Mouse (Mus musculus) limb, embryonic 15.5 days (tissue): ENCODE results near the gene Klhdc7b. TPM values are rescaled to one million over a fixed set of nuclear protein-coding genes. Genes with fewer than 3 reads are reported as not detected.

Source experiments
- ATAC-seq: fragments of 200-750 bp; cut with Nextera tagmentation; 2 replicates; pipeline ENCODE4 v1.8.0; 2017; ENCODE audit warnings: low read depth, moderate TSS enrichment; ENCODE audit not compliant: insufficient number of reproducible peaks, low FRiP score, low TSS enrichment
- H3K27ac ChIP-seq: fragments of 300-500 bp; sonication (generic); 2 replicates; pipeline ENCODE4 v1.5.1; 2015; ENCODE audit warnings: moderate library complexity, mild to moderate bottlenecking, inconsistent platforms
- H3K27me3 ChIP-seq: fragments of 300-500 bp; sonication (generic); 2 replicates; pipeline ENCODE4 v1.6.1; 2015; ENCODE audit warnings: inconsistent platforms
- H3K36me3 ChIP-seq: fragments of 300-500 bp; sonication (generic); 2 replicates; pipeline ENCODE4 v1.6.1; 2015; ENCODE audit warnings: inconsistent platforms
- H3K4me1 ChIP-seq: fragments of 300-500 bp; sonication (generic); 2 replicates; pipeline ENCODE4 v1.6.1; 2015; ENCODE audit warnings: inconsistent platforms
- H3K4me2 ChIP-seq: fragments of 300-500 bp; sonication (generic); 2 replicates; pipeline ENCODE4 v1.6.1; 2015; ENCODE audit warnings: mild to moderate bottlenecking, inconsistent platforms
- H3K4me3 ChIP-seq: fragments of 300-500 bp; sonication (generic); 2 replicates; pipeline ENCODE4 v1.5.1; 2015; ENCODE audit warnings: mild to moderate bottlenecking, inconsistent platforms
- H3K9ac ChIP-seq: fragments of 300-500 bp; sonication (generic); 2 replicates; pipeline ENCODE4 v1.6.1; 2015; ENCODE audit warnings: inconsistent platforms
- H3K9me3 ChIP-seq: fragments of 300-500 bp; sonication (generic); 2 replicates; pipeline ENCODE4 v1.6.1; 2016; ENCODE audit warnings: inconsistent platforms
- WGBS: fragments of 180-500 bp; shearing (Covaris S2); methylation state at CpG from one replicate; pipeline ENCODE4 v1.1.7; 2015; 5-methylcytosine and 5-hydroxymethylcytosine counted together
- polyA plus RNA-seq: library from polyadenylated mRNA; unstranded; fragments of >200 nt; fragmentation: Nextera tagmentation; extraction: Ambion mirVana; gene quantifications from 2 replicates; pipeline ENCODE4 v1.2.1, GENCODE M21; 2015

Klhdc7b gene
- polyA plus RNA-seq: not detected in 2 replicates

DNA sequence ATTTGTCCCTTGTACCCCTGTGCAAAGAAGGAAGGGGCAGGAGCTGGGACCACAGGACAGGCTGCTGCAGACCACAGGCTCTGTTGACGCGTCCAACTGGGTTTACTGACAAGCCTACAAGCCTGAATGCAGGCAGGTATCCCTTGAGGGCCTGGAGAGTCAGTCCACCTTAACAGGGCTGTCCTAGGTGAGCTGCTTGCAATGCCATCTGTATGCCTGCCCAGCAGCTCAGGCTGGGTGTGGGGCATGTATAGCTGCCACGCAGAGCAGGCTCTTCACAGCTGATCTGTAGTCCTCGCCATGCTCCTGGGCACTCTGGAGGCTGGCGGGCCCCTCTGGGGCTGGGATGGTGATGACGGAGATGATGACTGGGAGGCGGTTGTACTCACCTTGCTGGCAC, at the start of gene Klhdc7b:
TSS of gene Klhdc7b (plus strand) at position 301 of the 400 bp plus-strand sequence.
- Histone ChIP-seq H3K4me1 (peaks cover under 1% of the 10 kb centered on the region; the same call in 1 of the 2 replicates), H3K4me3 (no peak within 1 kb of the TSS), H3K9me3 (no peaks in the 10 kb centered on the region), H3K9ac (no peak within 1 kb of the TSS), H3K36me3 (no peaks in the 10 kb centered on the region), H3K27me3 (peaks cover 16% of the 10 kb centered on the region), H3K27ac (no peak within 1 kb of the TSS), H3K4me2 (no peak within 1 kb of the TSS)
- no peak for ATAC-seq
- WGBS: 84% methylated on average over 7 of the region's 7 CpGs

- Histone ChIP-seq H3K36me3 (no peaks in the 10 kb centered on the region), H3K9ac (no peak overlapping the region), H3K27ac (no peak overlapping the region), H3K9me3 (no peaks in the 10 kb centered on the region), H3K4me2 (no peak overlapping the region), H3K27me3 (no peaks in the 10 kb centered on the region), H3K4me3 (no peak overlapping the region), H3K4me1 (no peaks in the 10 kb centered on the region)
- no peak for ATAC-seq
- 83% methylated on average over 14 of the region's 14 CpGs for WGBS
Measured at GRCm38 (mm10) chr15:89336422-89336821, 48.3 kb upstream of the Klhdc7b start.

- H3K4me3 ChIP-seq: no peak overlapping the region
- WGBS: 91% methylated on average over 2 of the region's 2 CpGs
- H3K27ac ChIP-seq: no peak overlapping the region
- H3K9me3 ChIP-seq: no peaks in the 10 kb centered on the region
- H3K4me1 ChIP-seq: no peaks in the 10 kb centered on the region
- H3K36me3 ChIP-seq: no peaks in the 10 kb centered on the region
- no peak overlapping the region for H3K4me2 ChIP-seq
- no peak overlapping the region for H3K9ac ChIP-seq
- no peak for ATAC-seq
- no peaks in the 10 kb centered on the region for H3K27me3 ChIP-seq
Measured at GRCm38 (mm10) chr15:89339696-89340095, 45.0 kb upstream of the Klhdc7b start.

DNA sequence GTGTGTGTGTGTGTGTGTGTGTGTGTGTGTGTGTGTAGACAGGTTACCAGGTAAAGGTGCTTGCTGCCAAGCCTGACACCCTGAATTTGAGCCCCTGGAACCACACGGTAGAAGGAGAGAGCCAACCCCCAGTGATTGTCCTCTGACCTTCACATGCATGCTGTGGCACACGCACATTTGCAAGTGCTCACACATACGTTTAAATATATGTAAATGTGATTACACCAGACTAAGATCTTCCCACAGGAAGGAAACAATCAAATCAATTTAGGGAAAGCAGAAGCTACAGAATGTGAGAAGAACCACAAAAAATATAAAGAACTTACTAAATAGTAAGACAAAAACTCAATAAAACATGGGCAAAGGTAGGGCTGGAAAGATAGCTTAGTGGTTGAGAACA, 44.6 kb upstream of the Klhdc7b start:
- no peak for ATAC-seq
- no peaks in the 10 kb centered on the region for H3K9me3 ChIP-seq
- no peak overlapping the region for H3K27ac ChIP-seq
- H3K36me3 ChIP-seq: no peaks in the 10 kb centered on the region
- H3K27me3 ChIP-seq: no peaks in the 10 kb centered on the region
- no peak overlapping the region for H3K4me2 ChIP-seq
- 84% methylated on average over 3 of the region's 3 CpGs for WGBS
- no peak overlapping the region for H3K4me3 ChIP-seq
- no peak overlapping the region for H3K9ac ChIP-seq
- no peaks in the 10 kb centered on the region for H3K4me1 ChIP-seq

GRCm38 (mm10) chr15:89341678-89342077, 43.0 kb upstream of the Klhdc7b start:
- Histone ChIP-seq H3K36me3 (no peaks in the 10 kb centered on the region), H3K4me2 (no peak overlapping the region), H3K9ac (no peak overlapping the region), H3K4me1 (no peaks in the 10 kb centered on the region), H3K27me3 (no peaks in the 10 kb centered on the region), H3K9me3 (no peaks in the 10 kb centered on the region), H3K27ac (no peak overlapping the region), H3K4me3 (no peak overlapping the region)
- WGBS: 36% methylated on average over 1 of the region's 1 CpGs
- no peak for ATAC-seq

DNA sequence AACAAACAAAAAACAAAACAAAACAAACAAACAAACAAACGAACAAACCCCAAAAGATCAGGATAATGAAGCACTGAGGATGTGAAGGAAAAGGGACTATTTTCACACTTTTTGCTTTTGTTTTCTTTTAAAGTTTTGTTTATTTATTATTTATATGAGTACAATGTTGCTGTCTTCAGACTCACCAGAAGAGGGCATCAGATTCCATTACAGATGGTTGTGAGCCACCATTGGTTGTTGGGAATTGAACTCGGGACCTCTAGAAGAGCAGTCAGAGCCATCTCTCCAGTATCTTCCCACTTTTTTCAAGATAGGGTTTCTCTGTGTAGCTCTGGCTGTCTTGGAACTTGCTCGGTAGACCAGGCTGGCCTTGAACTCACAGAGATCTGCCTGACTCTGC, 41.4 kb upstream of the Klhdc7b start:
- WGBS: 86% methylated on average over 3 of the region's 3 CpGs
- H3K4me1 ChIP-seq: no peaks in the 10 kb centered on the region
- no peaks in the 10 kb centered on the region for H3K27me3 ChIP-seq
- no peak for ATAC-seq
- H3K36me3 ChIP-seq: peaks cover 4% of the 10 kb centered on the region; the same call in 1 of the 2 replicates
- no peak overlapping the region for H3K9ac ChIP-seq
- no peaks in the 10 kb centered on the region for H3K9me3 ChIP-seq
- H3K4me2 ChIP-seq: no peak overlapping the region
- H3K27ac ChIP-seq: no peak overlapping the region
- no peak overlapping the region for H3K4me3 ChIP-seq

DNA sequence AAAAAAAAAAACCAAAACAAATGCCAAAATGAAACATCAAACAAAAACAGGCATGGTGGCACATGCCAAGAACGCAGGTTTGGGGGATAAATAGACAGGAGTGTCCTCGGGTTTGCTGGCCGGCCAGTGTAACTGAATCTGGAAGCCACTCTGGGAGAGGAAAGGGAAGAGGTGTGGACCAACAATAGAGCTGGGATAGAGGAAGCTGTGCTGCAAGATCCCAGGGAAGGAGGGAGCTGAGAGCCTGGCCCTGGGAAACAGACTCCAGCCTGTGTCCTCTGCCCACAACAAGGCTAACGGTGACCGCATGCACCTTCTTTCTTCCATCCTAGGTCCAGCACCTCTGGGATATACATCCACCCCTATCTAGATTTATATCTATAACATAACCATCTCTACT, 34.3 kb upstream of the Klhdc7b start:
- WGBS: 77% methylated on average over 5 of the region's 5 CpGs
- no peaks in the 10 kb centered on the region for H3K27me3 ChIP-seq
- H3K27ac ChIP-seq: no peak overlapping the region
- H3K4me3 ChIP-seq: no peak overlapping the region
- H3K9ac ChIP-seq: no peak overlapping the region
- ATAC-seq: no peak
- no peaks in the 10 kb centered on the region for H3K9me3 ChIP-seq
- H3K4me2 ChIP-seq: no peak overlapping the region
- H3K36me3 ChIP-seq: peaks cover 45% of the 10 kb centered on the region
- peaks cover 16% of the 10 kb centered on the region for H3K4me1 ChIP-seq

GRCm38 (mm10) chr15:89351302-89351701, 33.4 kb upstream of the Klhdc7b start:
- WGBS: 88% methylated on average over 15 of the region's 15 CpGs
- H3K27me3 ChIP-seq: no peaks in the 10 kb centered on the region

GRCm38 (mm10) chr15:89352054-89352453, 32.7 kb upstream of the Klhdc7b start:
- Histone ChIP-seq H3K36me3 (peaks cover 45% of the 10 kb centered on the region), H3K9me3 (no peaks in the 10 kb centered on the region), H3K27me3 (no peaks in the 10 kb centered on the region), H3K4me2 (no peak overlapping the region), H3K4me3 (no peak overlapping the region), H3K4me1 (peaks cover 19% of the 10 kb centered on the region), H3K27ac (no peak overlapping the region), H3K9ac (no peak overlapping the region)
- WGBS: 95% methylated on average over 14 of the region's 14 CpGs
- ATAC-seq: no peak

More at GRCm38 (mm10) chr15:89351302-89351701, 33.4 kb upstream of the Klhdc7b start:
- H3K4me3 ChIP-seq: no peak overlapping the region
- H3K9me3 ChIP-seq: no peaks in the 10 kb centered on the region
- peaks cover 45% of the 10 kb centered on the region for H3K36me3 ChIP-seq
- no peak overlapping the region for H3K4me2 ChIP-seq
- no peak for ATAC-seq
- H3K27ac ChIP-seq: no peak overlapping the region
- H3K9ac ChIP-seq: no peak overlapping the region
- H3K4me1 ChIP-seq: peaks cover 16% of the 10 kb centered on the region

GRCm38 (mm10) chr15:89352795-89353194, 31.9 kb upstream of the Klhdc7b start:
- Histone ChIP-seq H3K27ac (no peak overlapping the region), H3K27me3 (no peaks in the 10 kb centered on the region), H3K4me2 (no peak overlapping the region), H3K4me1 (peaks cover 25% of the 10 kb centered on the region), H3K36me3 (peaks cover 45% of the 10 kb centered on the region), H3K9ac (0 out of 2 replicates have a peak overlapping the region, but pooled peaks have one; percentile 17), H3K9me3 (no peaks in the 10 kb centered on the region), H3K4me3 (no peak overlapping the region)
- 96% methylated on average over 12 of the region's 12 CpGs for WGBS
- ATAC-seq: no peak

DNA sequence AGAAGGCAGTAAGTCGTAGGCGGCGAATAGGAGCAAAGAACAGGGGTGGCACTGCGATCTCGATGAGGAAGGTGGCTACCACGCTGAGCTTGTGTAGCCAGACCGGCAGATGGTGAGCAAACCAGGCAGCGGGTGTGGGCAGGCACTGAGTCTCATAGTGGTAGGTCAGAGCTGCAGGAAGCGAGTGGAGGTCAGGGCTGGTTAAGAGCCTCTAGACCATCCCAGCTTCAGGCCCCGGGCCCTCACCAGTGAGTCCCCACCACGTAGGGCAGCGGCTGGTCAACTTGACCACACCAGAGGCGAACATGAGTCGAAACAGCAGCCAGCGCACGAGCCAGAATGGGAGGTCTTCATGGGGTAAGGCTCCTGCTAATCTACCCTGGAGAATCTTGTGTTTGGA, 30.9 kb upstream of the Klhdc7b start:
- H3K27ac ChIP-seq: no peak overlapping the region
- 97% methylated on average over 16 of the region's 16 CpGs for WGBS
- peaks cover 30% of the 10 kb centered on the region for H3K4me1 ChIP-seq
- no peaks in the 10 kb centered on the region for H3K27me3 ChIP-seq
- ATAC-seq: no peak
- H3K4me3 ChIP-seq: peak overlapping the region; percentile 80; the same call in 1 of the 2 replicates
- no peaks in the 10 kb centered on the region for H3K9me3 ChIP-seq
- no peak overlapping the region for H3K9ac ChIP-seq
- peaks cover 42% of the 10 kb centered on the region for H3K36me3 ChIP-seq
- H3K4me2 ChIP-seq: no peak overlapping the region

GRCm38 (mm10) chr15:89354455-89354854, 30.3 kb upstream of the Klhdc7b start:
- Histone ChIP-seq H3K4me2 (peak overlapping the region; percentile 72), H3K36me3 (peaks cover 42% of the 10 kb centered on the region), H3K9me3 (no peaks in the 10 kb centered on the region), H3K4me1 (peaks cover 30% of the 10 kb centered on the region), H3K9ac (peak overlapping the region; percentile 86), H3K4me3 (peak overlapping the region; percentile 80), H3K27ac (no peak overlapping the region; the same call in 1 of the 2 replicates), H3K27me3 (no peaks in the 10 kb centered on the region)
- 74% methylated on average over 7 of the region's 7 CpGs for WGBS
- no peak for ATAC-seq
